Mouse (Mus musculus) spleen, adult 2 months (tissue): ENCODE measurements around the gene Rps26.
A peak's percentile ranks its signal among the peaks of the same experiment; 100 is the strongest.

Source experiments
- CTCF ChIP-seq: fragments of 200-500 bp; IDR thresholded peaks from 2 replicates; pipeline ENCODE4 v1.5.1; 2011; ENCODE audit warnings: mild to moderate bottlenecking, inconsistent platforms; ENCODE audit not compliant: insufficient read depth, insufficient read length, insufficient replicate concordance; ENCODE audit errors: extremely low read depth
- POLR2A ChIP-seq: fragments of 200-500 bp; IDR thresholded peaks from 2 replicates; pipeline ENCODE4 v1.6.1; 2011; ENCODE audit warnings: low read depth, low read length, inconsistent platforms

DNA sequence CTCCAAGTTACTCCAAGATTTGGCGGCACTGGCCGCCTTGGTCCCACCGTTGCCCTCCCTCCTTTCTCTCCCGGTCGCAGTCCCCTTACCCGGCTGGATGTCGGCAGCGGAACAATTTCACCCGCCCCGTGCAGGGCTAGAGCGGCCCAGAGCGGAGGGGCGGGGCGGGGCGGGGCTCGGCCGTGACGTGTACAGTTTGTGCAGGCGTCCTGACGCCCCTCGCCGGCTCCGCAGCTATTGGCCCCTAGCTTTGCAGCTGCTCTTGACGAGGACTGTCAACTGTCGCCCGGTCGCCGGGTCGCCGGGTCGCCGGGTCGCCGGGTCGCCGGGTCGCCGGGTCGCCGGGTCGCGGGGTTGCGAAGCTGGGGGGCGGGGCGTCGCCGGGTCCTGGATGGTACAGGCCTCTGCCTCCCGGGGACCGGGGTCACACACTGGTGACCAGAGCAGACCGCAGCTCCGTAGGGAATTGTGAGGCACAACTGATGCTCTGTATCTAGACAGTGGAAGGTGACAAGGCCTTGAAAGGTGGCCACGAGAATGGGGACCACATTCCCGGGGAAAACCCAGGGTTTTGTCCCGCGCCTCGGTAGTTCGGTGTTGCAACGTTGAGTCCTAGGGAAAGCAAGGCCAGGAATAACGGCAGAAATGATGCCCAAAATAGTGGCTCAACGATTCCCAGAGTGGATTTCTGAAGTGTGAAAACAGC, 47.4 kb upstream of the Rps26 start, which contains the start of gene Suox:
- TF ChIP-seq CTCF (no peak), POLR2A (0 out of 2 replicates have a peak, but pooled peaks have one; percentile 6)
